Mouse (Mus musculus) kidney, embryonic 16.5 days (tissue): Measurements from ENCODE around the gene Naglu. TPM values are rescaled to one million over a fixed set of nuclear protein-coding genes. Genes with fewer than 3 reads are reported as not detected.
"Not testable (repeated sequence)": the region's sequence is repeated elsewhere in the genome, so short reads cannot be mapped to it uniquely, and the experiment has no call there.

Experiments used
- ATAC-seq: fragments of 200-750 bp; cut with Nextera tagmentation; 2 replicates; pipeline ENCODE4 v1.8.0; 2017; ENCODE audit warnings: moderate TSS enrichment; ENCODE audit not compliant: low FRiP score, low TSS enrichment
- H3K27ac ChIP-seq: fragments of 300-500 bp; sonication (generic); 2 replicates; pipeline ENCODE4 v1.5.1; 2014; ENCODE audit warnings: low read length
- H3K27me3 ChIP-seq: fragments of 300-500 bp; sonication (generic); 2 replicates; pipeline ENCODE4 v1.6.1; 2014; ENCODE audit warnings: low read length, control low read depth, mixed read lengths; ENCODE audit not compliant: insufficient read depth
- H3K36me3 ChIP-seq: fragments of 300-500 bp; sonication (generic); 2 replicates; pipeline ENCODE4 v1.6.1; 2014; ENCODE audit warnings: low read length, control low read depth, mixed read lengths; ENCODE audit not compliant: insufficient read depth
- H3K4me1 ChIP-seq: fragments of 300-500 bp; sonication (generic); 2 replicates; pipeline ENCODE4 v1.6.1; 2014; ENCODE audit warnings: low read length, control low read depth, mixed read lengths; ENCODE audit not compliant: insufficient read depth
- H3K4me2 ChIP-seq: fragments of 300-500 bp; sonication (generic); replicated peaks from 2 replicates; pipeline ENCODE4 v1.6.1; 2014; ENCODE audit warnings: low read depth, low read length
- H3K4me3 ChIP-seq: fragments of 300-500 bp; sonication (generic); 2 replicates; pipeline ENCODE4 v1.5.1; 2014; ENCODE audit warnings: mild to moderate bottlenecking, low read length
- H3K9ac ChIP-seq: fragments of 300-500 bp; sonication (generic); replicated peaks from 2 replicates; pipeline ENCODE4 v1.6.1; 2014; ENCODE audit warnings: low read length
- H3K9me3 ChIP-seq: fragments of 300-500 bp; sonication (generic); 2 replicates; pipeline ENCODE4 v1.6.1; 2016; ENCODE audit warnings: low read length, control low read depth
- WGBS: fragments of 180-500 bp; shearing (Covaris S2); extraction: QIAGEN DNeasy Blood & Tissue Kit; methylation state at CpG from one replicate; pipeline ENCODE4 v1.1.7; 2014; 5-methylcytosine and 5-hydroxymethylcytosine counted together
- polyA plus RNA-seq: library from polyadenylated mRNA; unstranded; fragments of >200 nt; fragmentation: Nextera tagmentation; extraction: Ambion mirVana; gene quantifications from 2 replicates; pipeline ENCODE4 v1.2.1, GENCODE M21; 2015

The Naglu gene
- polyA plus RNA-seq, 1 experiment from 2014 or later = 23.0 TPM

GRCm38 (mm10) chr11:101111178-101111577, 41.4 kb downstream of the Naglu start:
- no peaks in the 10 kb centered on the region for H3K36me3 ChIP-seq
- H3K27ac ChIP-seq = no peak overlapping the region
- no peaks in the 10 kb centered on the region for H3K9me3 ChIP-seq
- H3K4me1 ChIP-seq = peaks cover 8% of the 10 kb centered on the region; the same call in 1 of the 2 replicates
- H3K4me3 ChIP-seq = no peak overlapping the region
- H3K4me2 ChIP-seq = no peak overlapping the region
- WGBS = 87% methylated on average over 4 of the region's 4 CpGs
- ATAC-seq = no peak
- no peaks in the 10 kb centered on the region for H3K27me3 ChIP-seq
- H3K9ac ChIP-seq = no peak overlapping the region

GRCm38 (mm10) chr11:101112186-101112585, 42.4 kb downstream of the Naglu start:
- Histone ChIP-seq H3K4me3 (no peak overlapping the region), H3K27me3 (no peaks in the 10 kb centered on the region), H3K36me3 (no peaks in the 10 kb centered on the region), H3K27ac (no peak overlapping the region), H3K4me2 (no peak overlapping the region), H3K9me3 (no peaks in the 10 kb centered on the region), H3K9ac (no peak overlapping the region), H3K4me1 (peaks cover 14% of the 10 kb centered on the region; the same call in 1 of the 2 replicates)
- WGBS = 86% methylated on average over 3 of the region's 3 CpGs
- no peak for ATAC-seq

GRCm38 (mm10) chr11:101115564-101115963, 45.8 kb downstream of the Naglu start:
- H3K4me3 ChIP-seq = no peak overlapping the region
- 43% methylated on average over 2 of the region's 2 CpGs for WGBS

GRCm38 (mm10) chr11:101118105-101118504, 48.3 kb downstream of the Naglu start:
- Histone ChIP-seq H3K4me1 (peaks cover 41% of the 10 kb centered on the region), H3K27me3 (no peaks in the 10 kb centered on the region), H3K9ac (peak overlapping the region; percentile 94), H3K9me3 (no peaks in the 10 kb centered on the region), H3K36me3 (peaks cover 7% of the 10 kb centered on the region; the same call in 1 of the 2 replicates), H3K27ac (no peak overlapping the region; the same call in 1 of the 2 replicates), H3K4me2 (peak overlapping the region; percentile 87), H3K4me3 (peak overlapping the region; percentile 96)
- ATAC-seq = no peak
- WGBS = 27% methylated on average over 4 of the region's 4 CpGs

More at GRCm38 (mm10) chr11:101115564-101115963, 45.8 kb downstream of the Naglu start:
- Histone ChIP-seq H3K9ac (no peak overlapping the region), H3K9me3 (no peaks in the 10 kb centered on the region), H3K4me2 (no peak overlapping the region), H3K4me1 (peaks cover 31% of the 10 kb centered on the region), H3K36me3 (no peaks in the 10 kb centered on the region), H3K27ac (peak overlapping the region; percentile 65), H3K27me3 (no peaks in the 10 kb centered on the region)
- no peak for ATAC-seq

- no peaks in the 10 kb centered on the region for H3K9me3 ChIP-seq
- peak overlapping the region; percentile 92 for H3K27ac ChIP-seq
- H3K4me1 ChIP-seq = peaks cover 41% of the 10 kb centered on the region
- H3K4me3 ChIP-seq = peak overlapping the region; percentile 96
- peaks cover 16% of the 10 kb centered on the region; the same call in 1 of the 2 replicates for H3K36me3 ChIP-seq
- ATAC-seq = peak; percentile 79; the same call in 1 of the 2 replicates
- H3K27me3 ChIP-seq = no peaks in the 10 kb centered on the region
- peak overlapping the region; percentile 87 for H3K4me2 ChIP-seq
- peak overlapping the region; percentile 94 for H3K9ac ChIP-seq
- under 1% methylated on average over 39 of the region's 39 CpGs for WGBS
These were observed 49.4 kb downstream of the Naglu start for GRCm38 (mm10) chr11:101119131-101119760.

- peak within 1 kb of the TSS; percentile 93 for H3K27ac ChIP-seq
- H3K4me3 ChIP-seq = peak within 1 kb of the TSS; percentile 96
- peaks cover 16% of the 10 kb centered on the region; the same call in 1 of the 2 replicates for H3K36me3 ChIP-seq
- under 1% methylated on average over 61 of the region's 61 CpGs for WGBS
- H3K4me1 ChIP-seq = peaks cover 41% of the 10 kb centered on the region
- H3K27me3 ChIP-seq = no peaks in the 10 kb centered on the region
- no peaks in the 10 kb centered on the region for H3K9me3 ChIP-seq
- peak within 1 kb of the TSS; percentile 95 for H3K4me2 ChIP-seq
- peak within 1 kb of the TSS; percentile 94 for H3K9ac ChIP-seq
- ATAC-seq = peak; percentile 96
These were observed 50.1 kb downstream of the Naglu start, which contains the start of the genes Retreg3 and Tubg1 for GRCm38 (mm10) chr11:101119761-101120544. Retreg3 (minus strand) TSS chr11:101119893. Tubg1 (plus strand) TSS chr11:101119938.

- Histone ChIP-seq H3K4me1 (peaks cover 38% of the 10 kb centered on the region), H3K4me3 (peak overlapping the region; percentile 96), H3K9me3 (no peaks in the 10 kb centered on the region), H3K4me2 (peak overlapping the region; percentile 95), H3K27me3 (no peaks in the 10 kb centered on the region), H3K9ac (peak overlapping the region; percentile 81), H3K36me3 (peaks cover 17% of the 10 kb centered on the region; the same call in 1 of the 2 replicates), H3K27ac (peak overlapping the region; percentile 93)
- ATAC-seq = no peak
- WGBS = 19% methylated on average over 19 of the region's 19 CpGs
These were observed 50.9 kb downstream of the Naglu start for GRCm38 (mm10) chr11:101120545-101121188.

GRCm38 (mm10) chr11:101124494-101124893, 54.7 kb downstream of the Naglu start:
- not testable (repeated sequence) for H3K27ac ChIP-seq, H3K27me3 ChIP-seq, H3K9me3 ChIP-seq, H3K9ac ChIP-seq, H3K4me2 ChIP-seq, H3K4me3 ChIP-seq, ATAC-seq
- H3K36me3 ChIP-seq = peaks cover 30% of the 10 kb centered on the region
- H3K4me1 ChIP-seq = peaks cover 13% of the 10 kb centered on the region
- WGBS = 93% methylated on average over 8 of the region's 8 CpGs

GRCm38 (mm10) chr11:101125008-101125407, 55.2 kb downstream of the Naglu start:
- over 99% methylated on average over 7 of the region's 9 CpGs for WGBS

More at GRCm38 (mm10) chr11:101125008-101125407, 55.2 kb downstream of the Naglu start:
- not testable (repeated sequence) for H3K9me3 ChIP-seq, H3K9ac ChIP-seq, H3K27ac ChIP-seq, H3K27me3 ChIP-seq, ATAC-seq, H3K4me3 ChIP-seq, H3K4me2 ChIP-seq
- Histone ChIP-seq H3K36me3 (peaks cover 30% of the 10 kb centered on the region), H3K4me1 (peaks cover 14% of the 10 kb centered on the region)
